Mouse (Mus musculus) limb, embryonic 13.5 days (tissue): ENCODE results near the gene Pgbd5. TPM values are rescaled to one million over a fixed set of nuclear protein-coding genes. Genes with fewer than 3 reads are reported as not detected.

Source experiments
- ATAC-seq: fragments of 200-750 bp; cut with Nextera tagmentation; 2 replicates; pipeline ENCODE4 v1.8.0; 2017; ENCODE audit warnings: low read depth, moderate number of reproducible peaks, moderate TSS enrichment; ENCODE audit not compliant: low FRiP score
- H3K27ac ChIP-seq: fragments of 300-500 bp; sonication (generic); 2 replicates; pipeline ENCODE4 v1.5.1; 2015; ENCODE audit warnings: inconsistent platforms, mild to moderate bottlenecking, moderate library complexity
- H3K27me3 ChIP-seq: fragments of 300-500 bp; sonication (generic); 2 replicates; pipeline ENCODE4 v1.6.1; 2015; ENCODE audit warnings: mild to moderate bottlenecking, inconsistent platforms
- H3K36me3 ChIP-seq: fragments of 300-500 bp; sonication (generic); 2 replicates; pipeline ENCODE4 v1.6.1; 2015; ENCODE audit warnings: inconsistent platforms, mild to moderate bottlenecking, moderate library complexity
- H3K4me1 ChIP-seq: fragments of 300-500 bp; sonication (generic); 2 replicates; pipeline ENCODE4 v1.6.1; 2015; ENCODE audit warnings: inconsistent platforms
- H3K4me2 ChIP-seq: fragments of 300-500 bp; sonication (generic); replicated peaks from 2 replicates; pipeline ENCODE4 v1.6.1; 2015; ENCODE audit warnings: inconsistent platforms, mild to moderate bottlenecking, moderate library complexity
- H3K4me3 ChIP-seq: fragments of 300-500 bp; sonication (generic); 2 replicates; pipeline ENCODE4 v1.5.1; 2015; ENCODE audit warnings: moderate library complexity, mild to moderate bottlenecking, inconsistent platforms
- H3K9ac ChIP-seq: fragments of 300-500 bp; sonication (generic); 2 replicates; pipeline ENCODE4 v1.6.1; 2015; ENCODE audit warnings: mild to moderate bottlenecking, inconsistent platforms
- H3K9me3 ChIP-seq: fragments of 300-500 bp; sonication (generic); 2 replicates; pipeline ENCODE4 v1.6.1; 2016; ENCODE audit warnings: inconsistent platforms
- WGBS: fragments of 180-500 bp; shearing (Covaris S2); methylation state at CpG from one replicate; pipeline ENCODE4 v1.1.7; 2015; 5-methylcytosine and 5-hydroxymethylcytosine counted together
- polyA plus RNA-seq: library from polyadenylated mRNA; unstranded; fragments of >200 nt; fragmentation: Nextera tagmentation; extraction: Ambion mirVana; gene quantifications from 2 replicates; pipeline ENCODE4 v1.2.1, GENCODE M21; 2015

The Pgbd5 gene
- polyA plus RNA-seq: 2.4 and 3.0 TPM in 2 replicates

DNA sequence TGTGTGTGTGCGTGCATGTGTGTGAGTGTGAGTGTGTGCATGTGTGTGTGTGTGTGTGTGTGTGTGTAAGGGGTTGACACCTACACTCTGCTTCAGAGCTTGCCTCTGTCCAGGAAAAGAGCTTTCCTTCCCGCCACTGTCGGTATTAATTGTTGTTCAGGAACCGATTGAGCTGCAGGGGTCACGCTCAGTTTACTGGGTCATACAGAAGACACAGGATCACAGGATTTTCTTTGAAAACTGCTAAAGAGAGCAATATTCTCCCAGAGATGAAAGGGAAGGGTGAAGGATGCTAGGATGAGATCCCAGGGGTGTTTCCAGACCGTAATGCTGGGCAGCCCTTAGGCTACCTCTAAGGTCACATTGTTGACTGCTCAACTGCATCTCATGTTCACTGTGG, at the start of gene Pgbd5:
Gene Pgbd5 (minus strand): TSS at position 101 of the 400 bp plus-strand sequence.
- Histone ChIP-seq H3K27ac (no peak within 1 kb of the TSS), H3K4me2 (no peak within 1 kb of the TSS), H3K4me3 (no peak within 1 kb of the TSS), H3K27me3 (no peaks in the 10 kb centered on the region; the same call in 1 of the 2 replicates), H3K4me1 (no peaks in the 10 kb centered on the region), H3K36me3 (no peaks in the 10 kb centered on the region), H3K9me3 (no peaks in the 10 kb centered on the region), H3K9ac (no peak within 1 kb of the TSS)
- ATAC-seq: no peak
- 77% methylated on average over 6 of the region's 6 CpGs for WGBS

DNA sequence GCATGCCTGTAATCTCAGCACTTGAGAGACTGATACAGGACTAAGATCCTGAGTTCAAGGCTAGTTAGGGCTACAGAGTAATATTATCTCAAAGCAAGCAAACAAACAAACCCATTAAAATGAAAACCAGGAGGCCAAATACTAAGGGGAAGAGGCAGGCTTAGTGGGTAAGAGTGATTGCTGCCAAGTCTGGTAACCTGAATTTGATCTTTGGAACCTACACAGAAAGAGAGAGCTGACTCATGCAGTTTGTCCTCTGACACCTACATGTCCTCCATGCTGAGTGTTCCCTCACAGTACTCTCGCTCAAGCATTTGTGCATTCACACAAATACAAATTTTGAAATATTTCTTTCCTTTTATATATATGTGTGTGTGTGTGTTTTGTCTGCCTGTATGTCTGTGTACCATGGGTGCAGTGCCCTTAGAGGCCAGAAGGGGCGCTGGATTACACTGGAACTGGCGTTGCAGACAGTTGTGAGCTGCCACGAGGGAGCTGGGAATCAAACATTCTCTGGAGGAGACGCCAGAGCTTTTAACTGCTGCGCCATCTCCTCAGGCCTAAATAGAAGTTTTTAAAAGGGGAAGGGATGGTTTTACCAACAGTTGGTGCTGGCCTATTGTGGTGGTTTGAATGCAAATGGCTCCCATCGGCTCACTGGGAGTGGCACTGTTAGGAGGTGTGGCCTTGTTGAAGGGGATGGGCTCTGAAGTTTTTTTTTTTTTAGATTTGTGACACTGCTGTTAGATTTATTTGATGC, 44.1 kb upstream of the Pgbd5 start:
- Histone ChIP-seq H3K36me3 (no peaks in the 10 kb centered on the region), H3K4me3 (no peak overlapping the region), H3K4me1 (no peaks in the 10 kb centered on the region), H3K9ac (no peak overlapping the region), H3K27ac (no peak overlapping the region), H3K4me2 (no peak overlapping the region), H3K9me3 (no peaks in the 10 kb centered on the region), H3K27me3 (no peaks in the 10 kb centered on the region)
- no peak for ATAC-seq
- WGBS: 68% methylated on average over 7 of the region's 7 CpGs

DNA sequence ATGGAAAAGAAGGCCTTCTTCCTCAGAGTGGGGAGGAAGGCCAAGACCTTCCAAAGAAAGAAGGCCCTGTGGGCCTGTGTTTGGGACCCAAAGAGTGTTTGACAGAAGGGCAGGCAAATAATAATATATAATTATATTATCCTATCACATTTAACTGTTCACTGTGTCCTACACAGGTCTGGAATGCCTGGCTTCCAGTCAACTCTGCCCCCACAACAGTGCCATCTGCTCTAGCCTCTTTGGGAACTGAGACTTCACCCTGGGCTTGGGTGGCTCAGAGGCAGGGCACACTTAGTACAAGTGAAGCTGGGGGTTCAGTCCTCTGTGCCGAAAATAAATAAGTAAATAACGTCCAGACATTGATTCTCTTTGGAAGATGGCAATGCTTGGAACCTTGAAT, 43.3 kb upstream of the Pgbd5 start:
- WGBS: 92% methylated on average over 2 of the region's 2 CpGs
- Histone ChIP-seq H3K9ac (no peak overlapping the region), H3K9me3 (no peaks in the 10 kb centered on the region), H3K27me3 (no peaks in the 10 kb centered on the region), H3K36me3 (no peaks in the 10 kb centered on the region), H3K4me3 (no peak overlapping the region), H3K4me1 (no peaks in the 10 kb centered on the region), H3K27ac (no peak overlapping the region), H3K4me2 (no peak overlapping the region)
- ATAC-seq: no peak

DNA sequence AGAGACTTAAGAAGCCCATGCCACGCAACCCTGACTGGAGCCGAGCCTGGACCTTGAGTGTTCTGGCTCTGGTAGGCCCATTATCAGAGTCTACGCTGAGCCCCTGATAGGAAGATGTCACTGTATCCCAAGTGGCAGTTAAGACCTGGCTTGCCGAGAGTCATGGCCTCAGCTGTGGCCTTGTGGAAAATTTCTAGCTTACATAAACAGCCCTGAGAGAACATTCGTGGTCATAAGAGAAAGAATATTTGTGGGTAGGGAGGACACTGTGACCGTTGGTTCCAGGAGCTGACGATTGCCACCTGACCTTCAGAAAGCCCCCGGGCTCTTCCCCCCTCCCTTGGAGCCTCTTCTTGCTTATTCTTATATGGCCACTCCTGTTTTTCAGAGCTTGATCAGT, 40.9 kb upstream of the Pgbd5 start:
- Histone ChIP-seq H3K4me1 (no peaks in the 10 kb centered on the region), H3K4me3 (no peak overlapping the region), H3K27ac (no peak overlapping the region), H3K4me2 (no peak overlapping the region), H3K27me3 (no peaks in the 10 kb centered on the region), H3K9me3 (no peaks in the 10 kb centered on the region), H3K36me3 (no peaks in the 10 kb centered on the region), H3K9ac (no peak overlapping the region)
- no peak for ATAC-seq
- 84% methylated on average over 8 of the region's 8 CpGs for WGBS

DNA sequence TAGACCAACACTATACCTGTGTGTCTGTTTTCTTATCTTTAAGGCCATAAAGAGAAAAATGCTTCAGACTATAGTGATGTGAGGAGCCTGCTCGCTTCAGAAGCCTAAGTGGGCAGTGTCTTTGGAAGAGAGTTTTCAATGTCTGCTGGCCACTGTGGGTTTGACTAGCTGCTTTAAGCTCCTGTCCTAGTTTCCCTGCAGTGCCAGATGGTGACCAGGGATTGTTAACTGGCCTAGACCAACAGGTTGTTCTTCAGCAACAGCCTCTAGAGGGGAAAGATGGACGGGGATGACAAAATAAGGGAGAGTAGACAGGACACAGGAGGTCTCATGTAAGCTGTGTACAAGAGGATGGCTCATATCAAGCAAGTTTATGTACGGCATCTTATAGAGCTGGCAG, 39.8 kb upstream of the Pgbd5 start:
- H3K36me3 ChIP-seq: no peaks in the 10 kb centered on the region
- no peak for ATAC-seq
- no peak overlapping the region for H3K27ac ChIP-seq
- H3K4me1 ChIP-seq: no peaks in the 10 kb centered on the region
- no peaks in the 10 kb centered on the region for H3K27me3 ChIP-seq
- 78% methylated on average over 3 of the region's 3 CpGs for WGBS
- no peak overlapping the region for H3K9ac ChIP-seq
- no peak overlapping the region for H3K4me2 ChIP-seq
- H3K9me3 ChIP-seq: no peaks in the 10 kb centered on the region
- no peak overlapping the region for H3K4me3 ChIP-seq

DNA sequence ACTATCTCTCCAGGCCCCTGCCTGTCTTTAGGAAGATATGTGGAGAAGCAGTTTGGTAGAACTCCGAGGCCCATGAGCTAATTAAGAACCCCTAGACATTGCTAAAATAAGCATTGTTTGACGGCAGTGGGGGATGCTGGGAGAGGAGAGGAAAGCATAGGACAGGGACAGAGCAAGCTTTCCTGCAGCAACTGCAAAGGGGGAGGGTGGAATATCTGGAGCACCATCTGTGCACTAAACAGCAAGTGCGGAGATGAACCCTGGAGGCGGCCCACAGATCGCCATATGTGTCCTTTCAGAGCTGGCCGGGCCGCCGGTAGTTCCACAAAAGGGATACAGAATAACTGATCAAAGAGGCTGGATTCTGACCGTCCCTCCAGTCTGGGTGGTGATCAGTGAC, 37.2 kb upstream of the Pgbd5 start:
- H3K36me3 ChIP-seq: no peaks in the 10 kb centered on the region
- 65% methylated on average over 9 of the region's 9 CpGs for WGBS
- no peak for ATAC-seq
- no peaks in the 10 kb centered on the region for H3K27me3 ChIP-seq
- H3K27ac ChIP-seq: no peak overlapping the region
- no peak overlapping the region for H3K4me3 ChIP-seq
- H3K4me2 ChIP-seq: no peak overlapping the region
- no peak overlapping the region for H3K9ac ChIP-seq
- H3K9me3 ChIP-seq: no peaks in the 10 kb centered on the region
- no peaks in the 10 kb centered on the region for H3K4me1 ChIP-seq

DNA sequence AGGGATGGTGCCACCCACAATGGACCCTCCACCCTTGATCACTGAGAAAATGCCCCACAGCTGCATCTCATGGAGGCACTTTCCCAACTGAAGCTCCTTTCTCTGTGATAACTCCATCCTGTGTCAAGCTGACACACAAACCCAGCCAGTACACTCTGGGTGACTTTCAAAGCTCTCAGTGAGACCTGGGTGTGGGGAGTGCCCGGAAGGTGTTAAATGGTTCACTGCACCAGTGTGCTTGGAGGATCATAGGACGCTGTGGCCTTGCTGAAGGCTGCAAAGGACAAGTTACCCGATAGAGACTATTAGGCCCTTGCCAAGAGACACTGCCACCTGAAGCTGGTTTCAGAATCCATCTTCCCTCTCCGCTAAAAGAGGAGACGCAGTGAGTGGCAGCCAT, 36.2 kb upstream of the Pgbd5 start:
- Histone ChIP-seq H3K9ac (no peak overlapping the region), H3K27ac (no peak overlapping the region), H3K27me3 (no peaks in the 10 kb centered on the region), H3K4me2 (no peak overlapping the region), H3K36me3 (no peaks in the 10 kb centered on the region), H3K4me3 (no peak overlapping the region), H3K9me3 (no peaks in the 10 kb centered on the region), H3K4me1 (no peaks in the 10 kb centered on the region)
- 73% methylated on average over 5 of the region's 5 CpGs for WGBS
- ATAC-seq: no peak

DNA sequence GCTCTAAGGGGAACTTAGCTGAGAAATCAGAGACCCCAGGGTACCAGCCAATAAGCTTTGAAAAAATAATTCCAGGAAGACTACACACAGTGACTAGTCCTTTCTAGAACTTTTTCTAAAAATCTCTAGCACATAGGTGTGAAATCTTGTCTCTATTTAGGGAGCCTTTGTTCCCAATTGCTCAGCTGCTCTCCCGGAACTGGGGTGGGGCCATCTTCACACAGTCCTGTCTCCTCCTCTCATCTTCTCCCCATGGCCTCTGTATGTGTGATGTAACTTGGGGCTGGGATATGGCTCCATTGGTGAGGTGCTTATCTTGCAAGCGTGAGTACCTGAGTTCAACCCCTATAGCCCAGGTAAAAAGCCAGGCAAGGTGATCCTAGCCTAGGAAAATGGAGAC, 25.2 kb upstream of the Pgbd5 start:
- H3K4me1 ChIP-seq: no peaks in the 10 kb centered on the region
- ATAC-seq: no peak
- no peaks in the 10 kb centered on the region for H3K36me3 ChIP-seq
- H3K4me3 ChIP-seq: no peak overlapping the region
- no peak overlapping the region for H3K4me2 ChIP-seq
- no peak overlapping the region for H3K9ac ChIP-seq
- H3K27ac ChIP-seq: no peak overlapping the region
- H3K27me3 ChIP-seq: peaks cover 4% of the 10 kb centered on the region
- 65% methylated on average over 2 of the region's 2 CpGs for WGBS
- no peaks in the 10 kb centered on the region for H3K9me3 ChIP-seq

DNA sequence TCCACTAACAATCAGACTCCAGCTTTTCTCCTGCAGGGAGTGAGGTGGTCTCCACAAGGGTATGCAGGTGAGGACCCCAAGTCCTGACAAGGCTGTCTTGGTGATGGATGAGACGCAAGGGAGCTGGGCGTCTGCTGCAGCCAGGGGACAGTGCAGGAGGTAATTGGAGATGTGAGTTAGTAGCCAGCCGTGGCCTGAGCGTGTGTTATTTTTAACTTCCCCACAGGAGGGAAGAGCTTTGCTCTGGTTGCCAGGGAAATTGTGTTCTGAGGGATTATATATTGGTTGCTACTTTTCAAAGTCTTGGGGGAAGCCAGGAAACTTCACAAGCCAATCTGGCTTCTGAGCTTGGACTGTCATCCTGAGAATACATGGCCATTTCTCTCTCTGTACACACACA, 23.7 kb upstream of the Pgbd5 start:
- no peak overlapping the region for H3K27ac ChIP-seq
- H3K4me1 ChIP-seq: no peaks in the 10 kb centered on the region
- WGBS: 21% methylated on average over 4 of the region's 4 CpGs
- H3K27me3 ChIP-seq: peaks cover 7% of the 10 kb centered on the region
- no peaks in the 10 kb centered on the region for H3K9me3 ChIP-seq
- H3K36me3 ChIP-seq: no peaks in the 10 kb centered on the region
- no peak for ATAC-seq
- no peak overlapping the region for H3K4me3 ChIP-seq
- no peak overlapping the region for H3K4me2 ChIP-seq
- H3K9ac ChIP-seq: no peak overlapping the region

DNA sequence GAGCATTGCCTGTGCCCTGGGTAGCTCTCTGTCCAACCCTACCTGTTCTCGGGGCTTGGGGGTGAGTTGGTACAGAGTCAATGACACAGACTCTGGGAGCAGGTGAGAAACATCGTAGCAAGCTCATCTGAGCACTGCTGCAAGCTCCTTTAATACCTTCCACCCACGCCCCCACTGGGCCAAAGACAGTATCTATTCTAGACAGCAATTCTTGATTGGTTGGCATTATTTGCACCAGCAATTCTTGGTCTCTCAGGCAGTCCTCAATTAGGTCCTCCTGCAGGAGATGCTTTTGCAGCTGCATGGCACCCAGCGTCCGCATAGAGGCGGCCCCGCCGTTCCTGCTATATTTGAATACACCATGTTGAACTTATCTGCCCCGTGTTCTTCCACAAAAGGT, 22.7 kb upstream of the Pgbd5 start:
- H3K36me3 ChIP-seq: no peaks in the 10 kb centered on the region
- no peak overlapping the region for H3K4me3 ChIP-seq
- no peaks in the 10 kb centered on the region for H3K4me1 ChIP-seq
- peaks cover 7% of the 10 kb centered on the region for H3K27me3 ChIP-seq
- H3K9ac ChIP-seq: no peak overlapping the region
- WGBS: 86% methylated on average over 9 of the region's 9 CpGs
- no peak overlapping the region for H3K4me2 ChIP-seq
- no peak overlapping the region for H3K27ac ChIP-seq
- no peaks in the 10 kb centered on the region for H3K9me3 ChIP-seq
- ATAC-seq: no peak

DNA sequence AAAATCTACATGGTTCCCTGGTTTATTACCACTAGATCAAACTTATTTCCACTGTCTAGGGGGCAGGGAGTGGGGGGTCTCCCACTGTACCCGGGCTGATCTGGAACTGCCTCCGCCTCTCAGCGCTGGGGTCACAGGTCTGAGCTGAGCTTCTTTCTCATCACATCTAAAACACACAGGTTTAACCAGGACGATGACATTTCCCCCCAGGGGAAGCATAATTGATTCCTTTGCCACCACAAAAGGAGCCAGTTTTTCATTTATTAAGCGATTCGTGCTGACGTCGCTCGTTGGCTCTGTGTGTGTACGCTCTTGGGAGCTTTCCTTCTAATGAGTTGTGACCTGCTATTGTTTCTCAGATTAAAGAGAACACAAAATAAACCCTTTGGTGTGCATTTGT, 21.6 kb upstream of the Pgbd5 start:
- Histone ChIP-seq H3K4me3 (no peak overlapping the region), H3K9me3 (no peaks in the 10 kb centered on the region), H3K27me3 (peaks cover 7% of the 10 kb centered on the region), H3K27ac (no peak overlapping the region), H3K4me2 (no peak overlapping the region), H3K4me1 (no peaks in the 10 kb centered on the region), H3K36me3 (no peaks in the 10 kb centered on the region), H3K9ac (no peak overlapping the region)
- no peak for ATAC-seq
- WGBS: 42% methylated on average over 10 of the region's 10 CpGs

DNA sequence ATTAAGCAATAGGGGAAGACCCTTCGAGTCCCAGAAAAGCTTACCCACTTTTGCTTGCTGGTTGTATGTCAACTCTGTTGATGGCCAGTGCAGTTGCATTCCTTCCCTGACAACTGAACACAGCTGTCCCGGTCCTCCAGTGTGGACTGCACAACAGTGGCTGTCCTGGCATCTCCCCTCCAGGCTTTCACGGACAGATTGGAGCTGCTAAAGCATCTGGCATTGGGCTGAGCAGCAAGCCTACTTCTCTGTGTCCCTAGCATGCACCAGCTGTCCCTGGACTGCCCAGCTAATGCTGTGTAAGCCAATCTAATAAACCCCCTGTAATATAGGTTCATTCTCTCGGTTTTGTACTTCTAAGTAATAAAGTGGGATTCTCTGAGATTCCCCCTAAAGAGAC, 21.2 kb upstream of the Pgbd5 start:
- Histone ChIP-seq H3K4me3 (no peak overlapping the region), H3K27me3 (peaks cover 7% of the 10 kb centered on the region), H3K36me3 (no peaks in the 10 kb centered on the region), H3K27ac (no peak overlapping the region), H3K9me3 (no peaks in the 10 kb centered on the region), H3K9ac (no peak overlapping the region), H3K4me1 (no peaks in the 10 kb centered on the region), H3K4me2 (no peak overlapping the region)
- 61% methylated on average over 4 of the region's 4 CpGs for WGBS
- no peak for ATAC-seq

DNA sequence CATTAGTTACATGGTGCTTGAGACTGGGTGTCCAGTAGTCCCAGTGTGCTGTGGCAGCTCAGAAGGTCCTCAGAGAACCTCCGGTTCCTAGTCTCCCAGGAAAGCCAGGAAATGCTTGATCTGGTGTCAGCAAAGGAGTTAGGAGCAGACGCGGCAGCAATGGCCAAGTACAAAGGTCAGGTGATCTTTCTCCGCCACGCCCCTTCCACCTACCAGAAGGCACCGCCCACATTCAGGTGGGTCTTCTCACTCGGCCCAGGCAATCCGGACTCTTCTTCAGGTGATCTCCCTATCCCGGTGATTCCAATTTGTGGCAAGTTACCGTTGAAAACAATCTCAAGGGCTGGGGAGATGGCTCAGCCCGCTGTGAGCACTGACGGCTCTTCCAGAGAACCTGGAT, 20.2 kb upstream of the Pgbd5 start:
- H3K4me2 ChIP-seq: no peak overlapping the region
- 39% methylated on average over 12 of the region's 12 CpGs for WGBS
- H3K36me3 ChIP-seq: no peaks in the 10 kb centered on the region
- no peak overlapping the region for H3K4me3 ChIP-seq
- no peak overlapping the region for H3K9ac ChIP-seq
- ATAC-seq: no peak
- no peak overlapping the region for H3K27ac ChIP-seq
- H3K4me1 ChIP-seq: no peaks in the 10 kb centered on the region
- no peaks in the 10 kb centered on the region for H3K9me3 ChIP-seq
- H3K27me3 ChIP-seq: peaks cover 7% of the 10 kb centered on the region
